Mouse (Mus musculus) neural tube, embryonic 11.5 days (tissue): ENCODE measurements around the gene BC061212. TPM values are rescaled to one million over a fixed set of nuclear protein-coding genes. Genes with fewer than 3 reads are reported as not detected.
"Not testable (repeated sequence)": the region's sequence is repeated elsewhere in the genome, so short reads cannot be mapped to it uniquely, and the experiment has no call there.

Source experiments
- ATAC-seq: fragments of 200-750 bp; cut with Nextera tagmentation; 2 replicates; pipeline ENCODE4 v1.8.0; 2017; ENCODE audit warnings: moderate number of reproducible peaks, mild to moderate bottlenecking, moderate TSS enrichment, moderate library complexity; ENCODE audit not compliant: insufficient read depth, low FRiP score, low TSS enrichment
- DNase-seq: peaks from one replicate; pipeline ENCODE4 v3.0.0-alpha.2; 2015; ENCODE audit warnings: low spot score
- H3K27ac ChIP-seq: fragments of 300-500 bp; sonication (generic); 2 replicates; pipeline ENCODE4 v1.5.1; 2014; ENCODE audit warnings: low read depth, mild to moderate bottlenecking, low read length
- H3K27me3 ChIP-seq: fragments of 300-500 bp; sonication (generic); 2 replicates; pipeline ENCODE4 v1.6.1; 2014; ENCODE audit warnings: mild to moderate bottlenecking, low read length, mixed read lengths; ENCODE audit not compliant: control insufficient read depth, insufficient read depth
- H3K36me3 ChIP-seq: fragments of 300-500 bp; sonication (generic); 2 replicates; pipeline ENCODE4 v1.6.1; 2014; ENCODE audit warnings: mild to moderate bottlenecking, low read length, moderate library complexity, mixed read lengths; ENCODE audit not compliant: control insufficient read depth, insufficient read depth
- H3K4me1 ChIP-seq: fragments of 300-500 bp; sonication (generic); 2 replicates; pipeline ENCODE4 v1.6.1; 2014; ENCODE audit warnings: low read length, mixed read lengths; ENCODE audit not compliant: control insufficient read depth, insufficient read depth
- H3K4me2 ChIP-seq: fragments of 300-500 bp; sonication (generic); 2 replicates; pipeline ENCODE4 v1.6.1; 2014; ENCODE audit warnings: low read depth, mild to moderate bottlenecking, moderate library complexity
- H3K4me3 ChIP-seq: fragments of 300-500 bp; sonication (generic); 2 replicates; pipeline ENCODE4 v1.5.1; 2014; ENCODE audit warnings: low read depth, low read length
- H3K9ac ChIP-seq: fragments of 300-500 bp; sonication (generic); 2 replicates; pipeline ENCODE4 v1.6.1; 2014; ENCODE audit warnings: mild to moderate bottlenecking, low read length
- H3K9me3 ChIP-seq: fragments of 300-500 bp; sonication (generic); 2 replicates; pipeline ENCODE4 v1.6.1; 2016; ENCODE audit warnings: low read length; ENCODE audit not compliant: control insufficient read depth
- WGBS: fragments of 180-500 bp; shearing (Covaris S2); extraction: QIAGEN DNeasy Blood & Tissue Kit; methylation state at CpG from one replicate; pipeline ENCODE4 v1.1.7; 2014; 5-methylcytosine and 5-hydroxymethylcytosine counted together
- polyA plus RNA-seq: library from polyadenylated mRNA; unstranded; fragments of >200 nt; fragmentation: Nextera tagmentation; extraction: Ambion mirVana; gene quantifications from 2 replicates; pipeline ENCODE4 v1.2.1, GENCODE M21; 2014

The BC061212 gene
- polyA plus RNA-seq, result not detected in 2 replicates

DNA sequence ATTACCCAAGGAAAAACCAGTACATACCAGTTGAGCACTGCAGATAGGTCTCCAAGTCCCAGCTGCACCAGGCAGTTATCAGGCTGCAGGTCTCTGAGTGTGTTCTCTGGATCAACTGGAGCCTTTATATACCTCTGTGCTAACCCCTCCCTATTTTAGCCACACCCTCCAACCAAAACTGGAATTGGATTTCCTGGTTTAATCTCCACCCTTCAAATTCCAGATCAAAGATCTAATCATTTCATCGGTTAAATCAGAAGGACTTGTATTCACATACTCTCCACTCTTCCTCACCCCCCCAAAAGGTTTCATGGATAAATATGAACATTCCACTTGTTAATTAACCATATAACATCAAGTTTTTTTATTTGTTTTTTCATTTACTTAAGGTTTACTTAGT lies at the start of gene BC061212:
Gene BC061212, minus strand, starts transcription at position 101 of the 400 bp plus-strand sequence.
- not testable (repeated sequence) for ATAC-seq, H3K27ac ChIP-seq, H3K4me1 ChIP-seq, H3K4me3 ChIP-seq, H3K9ac ChIP-seq, H3K36me3 ChIP-seq, H3K9me3 ChIP-seq, H3K27me3 ChIP-seq, H3K4me2 ChIP-seq, DNase-seq
- no CpG with 5 or more reads among the region's 1 CpGs for WGBS

DNA sequence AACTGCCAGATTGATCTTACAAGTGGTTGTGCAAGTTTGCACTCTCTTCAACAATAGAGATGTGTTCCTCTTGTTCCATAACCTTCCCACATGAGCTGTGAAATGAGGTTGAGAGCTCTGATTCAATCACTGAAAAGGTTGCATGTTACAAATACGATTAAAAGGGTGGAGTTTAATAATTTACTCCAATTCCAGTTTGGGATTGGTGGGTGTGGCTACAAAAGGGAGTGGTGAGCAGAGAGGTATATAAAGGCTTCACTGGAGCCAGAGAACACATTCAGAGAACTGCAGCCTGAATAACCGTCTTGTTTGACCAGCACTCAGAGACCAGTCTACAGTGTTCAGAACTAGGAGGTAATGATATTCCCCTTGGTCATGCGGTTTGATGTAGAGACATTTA lies 5.7 kb upstream of the BC061212 start, which contains the start of gene Gm6351:
Gene Gm6351, plus strand, starts transcription at position 301 of the 400 bp plus-strand sequence.
- not testable (repeated sequence) for H3K4me2 ChIP-seq, H3K9me3 ChIP-seq, H3K4me1 ChIP-seq, H3K27me3 ChIP-seq, H3K4me3 ChIP-seq, DNase-seq, H3K27ac ChIP-seq, H3K9ac ChIP-seq, ATAC-seq, H3K36me3 ChIP-seq
- WGBS, result no CpG with 5 or more reads among the region's 3 CpGs

Other genes with a start within 250 kb of the BC061212 start
- gene Gm7792, start 226.8 kb downstream of the BC061212 start, polyA plus RNA-seq, result not detected in 2 replicates
- gene Gm16429, start 141.5 kb downstream of the BC061212 start, polyA plus RNA-seq, result not detected in 2 replicates
- gene Gm6351, start 5.8 kb upstream of the BC061212 start, polyA plus RNA-seq, result not detected in 2 replicates
- gene Gm3106, start 147.5 kb upstream of the BC061212 start, polyA plus RNA-seq, result not detected in 2 replicates
- gene A430089I19Rik, start 236.3 kb upstream of the BC061212 start, polyA plus RNA-seq, result not detected in 2 replicates
- gene Gm6502, start 243.9 kb upstream of the BC061212 start, polyA plus RNA-seq, result not detected in 2 replicates